Mouse (Mus musculus): ENCODE measurements around the gene Nhsl1. TPM values are rescaled to one million over a fixed set of nuclear protein-coding genes. Genes with fewer than 3 reads are reported as not detected.

Gene Nhsl1
- polyA plus RNA-seq, 1 experiment from 2014 or later: 10.9 TPM

DNA sequence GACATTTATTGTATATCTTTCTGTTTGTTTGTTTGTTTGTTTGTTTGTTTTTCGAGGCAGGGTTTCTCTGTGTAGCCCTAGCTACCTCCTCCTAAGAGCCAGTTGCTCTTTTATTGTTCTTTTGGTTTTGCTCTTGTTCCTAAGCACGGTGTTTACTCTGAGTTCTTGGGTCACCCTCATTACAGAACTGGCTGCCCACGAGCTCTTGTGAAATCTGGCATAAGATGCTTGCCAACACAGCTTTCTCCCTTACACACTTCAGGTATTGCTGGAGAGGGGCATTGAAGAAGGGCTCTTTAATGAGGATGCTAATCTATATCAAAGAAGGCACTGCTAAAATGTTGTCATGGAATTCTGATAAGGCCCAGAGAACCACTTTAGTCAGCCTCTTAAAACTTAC, 191.9 kb downstream of the Nhsl1 start:
- no peak overlapping the region for H3K27ac ChIP-seq (ENCODE audit: low read length)
- 77% methylated on average over 3 of the region's 3 CpGs for WGBS
- H3K27me3 ChIP-seq (ENCODE audit: control insufficient read depth, insufficient read depth, low read length): no peaks in the 10 kb centered on the region
- H3K4me2 ChIP-seq (replicated peaks; ENCODE audit: low read depth, low read length): no peak overlapping the region
- no peak overlapping the region for H3K9ac ChIP-seq (replicated peaks; ENCODE audit: low read depth, low read length)
- H3K36me3 ChIP-seq (ENCODE audit: control insufficient read depth, insufficient read depth, low read length): no peaks in the 10 kb centered on the region
- no peaks in the 10 kb centered on the region for H3K9me3 ChIP-seq (ENCODE audit: control insufficient read depth, low read depth, low read length)
- no peak overlapping the region for H3K4me3 ChIP-seq (ENCODE audit: low read depth, low read length)
- H3K4me1 ChIP-seq (ENCODE audit: control insufficient read depth, insufficient read depth, low read length): no peaks in the 10 kb centered on the region
- no peak for ATAC-seq (ENCODE audit: insufficient number of reproducible peaks, insufficient read depth, low FRiP score, low read depth)

DNA sequence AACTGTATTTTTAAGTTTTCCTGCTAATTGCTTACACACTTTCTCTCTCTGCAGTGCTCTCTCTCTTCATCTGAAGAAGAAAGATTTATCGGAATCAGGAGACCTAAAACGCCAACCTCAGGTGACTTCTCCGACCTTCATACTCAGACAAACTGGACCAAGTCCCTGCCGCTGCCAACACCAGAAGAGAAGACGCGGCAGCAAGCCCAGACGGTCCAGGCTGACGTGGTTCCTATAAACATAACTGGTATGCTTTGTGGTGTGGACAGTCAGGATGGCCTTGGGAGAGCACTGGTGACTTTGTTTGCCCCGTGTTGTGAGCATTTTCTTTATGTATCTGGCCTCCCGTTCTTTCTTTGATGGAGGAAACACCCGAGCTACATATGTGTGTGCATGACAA, 192.7 kb downstream of the Nhsl1 start:
- no peaks in the 10 kb centered on the region for H3K27me3 ChIP-seq (ENCODE audit: control insufficient read depth, insufficient read depth, low read length)
- WGBS: 89% methylated on average over 11 of the region's 11 CpGs
- H3K27ac ChIP-seq (ENCODE audit: low read length): no peak overlapping the region
- no peak overlapping the region for H3K4me2 ChIP-seq (replicated peaks; ENCODE audit: low read depth, low read length)
- H3K9ac ChIP-seq (replicated peaks; ENCODE audit: low read depth, low read length): no peak overlapping the region
- ATAC-seq (ENCODE audit: insufficient number of reproducible peaks, insufficient read depth, low FRiP score, low read depth): no peak
- H3K9me3 ChIP-seq (ENCODE audit: control insufficient read depth, low read depth, low read length): no peaks in the 10 kb centered on the region
- no peak overlapping the region for H3K4me3 ChIP-seq (ENCODE audit: low read depth, low read length)
- H3K4me1 ChIP-seq (ENCODE audit: control insufficient read depth, insufficient read depth, low read length): no peaks in the 10 kb centered on the region
- no peaks in the 10 kb centered on the region for H3K36me3 ChIP-seq (ENCODE audit: control insufficient read depth, insufficient read depth, low read length)

DNA sequence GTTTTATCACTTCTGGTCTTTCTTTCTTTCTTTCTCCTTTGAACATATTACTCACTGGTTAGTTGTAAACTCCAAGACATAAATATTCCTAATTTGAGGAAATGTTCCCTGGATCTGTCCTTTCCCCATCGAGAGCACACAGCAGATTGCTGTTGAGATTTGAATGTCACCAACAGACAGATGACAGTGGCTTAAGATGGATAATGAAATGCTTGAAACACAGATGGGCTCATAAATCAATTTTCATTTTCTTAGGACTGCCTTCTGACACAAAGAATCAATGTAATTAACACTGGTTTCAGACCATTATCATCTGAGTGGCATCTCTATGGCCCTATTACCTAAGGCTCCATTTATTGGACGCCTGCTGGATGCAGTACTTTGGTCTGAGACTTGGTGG, 203.8 kb downstream of the Nhsl1 start:
- H3K36me3 ChIP-seq (ENCODE audit: control insufficient read depth, insufficient read depth, low read length): peaks cover 13% of the 10 kb centered on the region; the same call in 1 of the 2 replicates
- no peak overlapping the region for H3K4me2 ChIP-seq (replicated peaks; ENCODE audit: low read depth, low read length)
- no peaks in the 10 kb centered on the region for H3K9me3 ChIP-seq (ENCODE audit: control insufficient read depth, low read depth, low read length)
- no peak overlapping the region for H3K9ac ChIP-seq (replicated peaks; ENCODE audit: low read depth, low read length)
- ATAC-seq (ENCODE audit: insufficient number of reproducible peaks, insufficient read depth, low FRiP score, low read depth): no peak
- H3K4me3 ChIP-seq (ENCODE audit: low read depth, low read length): no peak overlapping the region
- 75% methylated on average over 2 of the region's 2 CpGs for WGBS
- no peak overlapping the region for H3K27ac ChIP-seq (ENCODE audit: low read length)
- no peaks in the 10 kb centered on the region for H3K27me3 ChIP-seq (ENCODE audit: control insufficient read depth, insufficient read depth, low read length)
- no peaks in the 10 kb centered on the region for H3K4me1 ChIP-seq (ENCODE audit: control insufficient read depth, insufficient read depth, low read length)

DNA sequence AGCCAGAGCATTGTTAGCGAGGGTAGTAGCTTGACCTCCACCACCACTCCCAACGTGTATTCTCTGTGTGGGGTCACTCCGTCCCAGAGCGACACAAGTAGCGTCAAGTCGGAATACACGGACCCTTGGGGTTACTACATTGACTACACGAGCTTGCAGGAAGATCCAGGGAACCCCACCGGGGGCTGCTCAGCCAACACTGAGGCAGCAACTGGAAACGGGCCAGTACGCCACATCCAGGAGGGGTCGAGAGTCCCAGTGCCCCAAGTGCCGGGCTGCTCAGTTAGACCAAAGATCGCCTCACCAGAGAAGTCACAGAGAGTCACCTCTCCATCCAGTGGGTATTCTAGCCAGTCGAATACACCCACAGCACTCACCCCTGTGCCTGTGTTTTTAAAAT, 206.5 kb downstream of the Nhsl1 start:
- no peaks in the 10 kb centered on the region for H3K27me3 ChIP-seq (ENCODE audit: control insufficient read depth, insufficient read depth, low read length)
- no peak overlapping the region for H3K27ac ChIP-seq (ENCODE audit: low read length)
- no peak overlapping the region for H3K4me2 ChIP-seq (replicated peaks; ENCODE audit: low read depth, low read length)
- H3K4me3 ChIP-seq (ENCODE audit: low read depth, low read length): no peak overlapping the region
- WGBS: 83% methylated on average over 15 of the region's 15 CpGs
- no peaks in the 10 kb centered on the region for H3K9me3 ChIP-seq (ENCODE audit: control insufficient read depth, low read depth, low read length)
- H3K4me1 ChIP-seq (ENCODE audit: control insufficient read depth, insufficient read depth, low read length): no peaks in the 10 kb centered on the region
- no peak overlapping the region for H3K9ac ChIP-seq (replicated peaks; ENCODE audit: low read depth, low read length)
- ATAC-seq (ENCODE audit: insufficient number of reproducible peaks, insufficient read depth, low FRiP score, low read depth): no peak
- H3K36me3 ChIP-seq (ENCODE audit: control insufficient read depth, insufficient read depth, low read length): peaks cover 13% of the 10 kb centered on the region; the same call in 1 of the 2 replicates

DNA sequence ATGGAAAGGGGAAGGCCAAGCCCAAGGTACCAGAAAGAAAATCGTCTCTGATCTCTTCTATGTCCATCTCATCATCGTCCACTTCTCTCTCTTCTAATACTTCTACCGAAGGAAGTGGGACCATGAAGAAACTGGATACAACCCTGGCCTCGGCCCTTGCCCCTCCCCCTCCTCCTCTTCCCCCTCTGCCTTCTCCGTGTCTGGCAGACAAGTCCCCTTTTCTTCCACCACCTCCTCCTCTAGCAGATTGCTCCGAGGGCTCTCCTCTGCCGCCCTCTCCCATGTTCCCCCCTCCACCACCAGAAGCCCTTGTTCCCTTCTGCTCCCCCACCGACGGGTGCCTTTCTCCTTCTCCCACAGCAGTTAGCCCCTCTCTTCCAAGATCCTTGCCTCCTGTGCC, 206.9 kb downstream of the Nhsl1 start:
- H3K9ac ChIP-seq (replicated peaks; ENCODE audit: low read depth, low read length): no peak overlapping the region
- WGBS: 61% methylated on average over 9 of the region's 9 CpGs
- peaks cover 13% of the 10 kb centered on the region; the same call in 1 of the 2 replicates for H3K36me3 ChIP-seq (ENCODE audit: control insufficient read depth, insufficient read depth, low read length)
- no peak overlapping the region for H3K4me2 ChIP-seq (replicated peaks; ENCODE audit: low read depth, low read length)
- no peaks in the 10 kb centered on the region for H3K4me1 ChIP-seq (ENCODE audit: control insufficient read depth, insufficient read depth, low read length)
- H3K27ac ChIP-seq (ENCODE audit: low read length): no peak overlapping the region
- no peaks in the 10 kb centered on the region for H3K9me3 ChIP-seq (ENCODE audit: control insufficient read depth, low read depth, low read length)
- no peaks in the 10 kb centered on the region for H3K27me3 ChIP-seq (ENCODE audit: control insufficient read depth, insufficient read depth, low read length)
- no peak overlapping the region for H3K4me3 ChIP-seq (ENCODE audit: low read depth, low read length)
- ATAC-seq (ENCODE audit: insufficient number of reproducible peaks, insufficient read depth, low FRiP score, low read depth): no peak

DNA sequence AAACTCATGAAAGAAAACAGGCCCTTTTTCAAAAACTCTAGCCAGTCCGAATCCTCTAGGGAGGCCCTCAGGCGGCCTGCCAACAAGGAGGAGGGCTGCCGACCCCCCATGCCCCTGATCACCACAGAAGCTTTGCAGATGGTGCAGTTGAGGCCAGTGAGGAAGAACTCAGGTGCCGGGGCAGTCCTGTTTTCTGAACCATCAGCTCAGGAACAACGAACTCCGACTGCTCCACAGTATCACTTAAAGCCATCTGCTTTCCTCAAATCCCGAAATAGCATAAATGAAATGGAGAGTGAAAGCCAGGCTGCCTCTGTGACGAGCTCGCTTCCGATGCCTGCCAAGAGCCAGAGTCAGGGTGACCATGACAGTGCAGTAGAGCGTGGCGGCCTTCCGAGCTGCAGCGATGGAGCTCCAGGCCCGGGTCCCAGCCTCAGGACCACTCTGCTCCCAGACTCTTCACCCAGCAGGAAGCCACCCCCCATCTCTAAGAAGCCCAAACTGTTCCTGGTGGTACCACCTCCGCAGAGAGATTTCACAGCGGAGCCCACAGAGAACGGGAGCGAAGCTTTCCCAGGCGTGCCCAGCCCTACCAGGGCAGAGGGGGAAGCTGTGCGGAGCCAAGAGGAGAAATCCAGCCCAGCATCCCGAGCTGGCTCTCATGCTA, 207.5 kb downstream of the Nhsl1 start:
- no peak overlapping the region for H3K27ac ChIP-seq (ENCODE audit: low read length)
- no peak for ATAC-seq (ENCODE audit: insufficient number of reproducible peaks, insufficient read depth, low FRiP score, low read depth)
- H3K27me3 ChIP-seq (ENCODE audit: control insufficient read depth, insufficient read depth, low read length): no peaks in the 10 kb centered on the region
- peaks cover 13% of the 10 kb centered on the region; the same call in 1 of the 2 replicates for H3K36me3 ChIP-seq (ENCODE audit: control insufficient read depth, insufficient read depth, low read length)
- H3K4me2 ChIP-seq (replicated peaks; ENCODE audit: low read depth, low read length): no peak overlapping the region
- no peak overlapping the region for H3K4me3 ChIP-seq (ENCODE audit: low read depth, low read length)
- no peaks in the 10 kb centered on the region for H3K9me3 ChIP-seq (ENCODE audit: control insufficient read depth, low read depth, low read length)
- no peak overlapping the region for H3K9ac ChIP-seq (replicated peaks; ENCODE audit: low read depth, low read length)
- 76% methylated on average over 22 of the region's 22 CpGs for WGBS
- no peaks in the 10 kb centered on the region for H3K4me1 ChIP-seq (ENCODE audit: control insufficient read depth, insufficient read depth, low read length)

DNA sequence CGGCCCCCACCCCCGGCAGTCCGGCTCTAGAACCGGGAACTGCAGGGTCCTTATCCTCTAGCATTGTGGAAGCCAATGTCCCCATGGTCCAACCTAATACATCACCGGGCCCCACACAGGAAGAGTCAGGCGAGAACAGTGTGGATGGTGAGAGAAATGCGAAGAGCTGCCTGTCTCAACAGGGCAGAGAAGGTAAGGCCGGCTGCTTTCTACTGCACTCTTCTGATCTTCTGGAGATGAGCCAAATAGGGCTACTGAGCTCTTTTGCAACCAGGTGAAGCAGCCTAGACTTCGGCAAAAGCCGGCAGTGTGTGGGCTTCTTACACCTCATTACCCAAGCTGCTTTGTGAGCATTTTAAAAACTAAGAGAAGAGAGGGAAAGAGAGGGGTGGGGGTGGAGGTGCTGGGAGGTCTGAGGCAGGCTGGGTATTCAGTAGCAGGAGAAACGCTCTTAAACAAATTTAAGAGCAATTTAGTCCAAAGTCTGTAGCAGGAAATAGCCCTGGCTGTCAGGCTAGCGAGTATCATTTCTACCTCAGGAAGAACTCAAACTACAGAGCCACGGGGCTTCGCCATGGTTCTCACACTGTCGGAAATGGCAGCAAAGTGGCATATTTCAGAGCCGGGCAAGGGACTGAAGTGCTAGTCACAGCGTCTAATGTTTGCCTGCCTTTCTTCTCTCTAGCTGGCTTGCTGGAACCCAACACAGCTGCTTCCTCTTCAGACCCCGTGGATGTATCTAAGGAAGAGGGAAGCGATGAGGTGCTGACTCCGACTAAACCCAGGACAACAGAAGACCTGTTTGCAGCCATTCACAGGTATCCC, 208.3 kb downstream of the Nhsl1 start:
- Histone ChIP-seq H3K36me3 (ENCODE audit: control insufficient read depth, insufficient read depth, low read length) (peaks cover 19% of the 10 kb centered on the region; the same call in 1 of the 2 replicates), H3K4me3 (ENCODE audit: low read depth, low read length) (no peak overlapping the region), H3K27ac (ENCODE audit: low read length) (no peak overlapping the region), H3K27me3 (ENCODE audit: control insufficient read depth, insufficient read depth, low read length) (no peaks in the 10 kb centered on the region), H3K4me1 (ENCODE audit: control insufficient read depth, insufficient read depth, low read length) (no peaks in the 10 kb centered on the region), H3K4me2 (replicated peaks; ENCODE audit: low read depth, low read length) (no peak overlapping the region), H3K9me3 (ENCODE audit: control insufficient read depth, low read depth, low read length) (no peaks in the 10 kb centered on the region), H3K9ac (replicated peaks; ENCODE audit: low read depth, low read length) (no peak overlapping the region)
- WGBS: 73% methylated on average over 20 of the region's 20 CpGs
- ATAC-seq (ENCODE audit: insufficient number of reproducible peaks, insufficient read depth, low FRiP score, low read depth): no peak

DNA sequence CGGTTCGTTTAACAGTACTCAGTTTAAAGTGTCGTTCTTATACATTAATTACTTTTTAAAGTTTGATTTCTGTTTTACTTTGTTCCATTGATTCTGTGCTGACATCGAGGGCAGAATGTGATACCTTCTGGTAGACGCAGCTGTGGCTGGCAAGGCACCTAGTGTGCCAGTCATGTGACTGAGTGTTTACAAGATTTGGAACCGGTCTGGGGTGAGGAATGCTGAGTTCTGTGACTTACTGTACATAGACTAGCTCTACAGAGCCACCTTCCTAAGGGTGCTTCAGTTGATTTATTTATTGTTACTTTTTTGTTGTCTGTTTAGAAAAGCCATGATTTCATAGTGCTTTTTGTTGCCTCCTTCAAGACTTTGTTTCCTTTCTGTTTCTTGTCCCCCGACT, 209.0 kb downstream of the Nhsl1 start:
- H3K4me1 ChIP-seq (ENCODE audit: control insufficient read depth, insufficient read depth, low read length): no peaks in the 10 kb centered on the region
- no peak for ATAC-seq (ENCODE audit: insufficient number of reproducible peaks, insufficient read depth, low FRiP score, low read depth)
- peaks cover 19% of the 10 kb centered on the region; the same call in 1 of the 2 replicates for H3K36me3 ChIP-seq (ENCODE audit: control insufficient read depth, insufficient read depth, low read length)
- no peak overlapping the region for H3K4me2 ChIP-seq (replicated peaks; ENCODE audit: low read depth, low read length)
- H3K9ac ChIP-seq (replicated peaks; ENCODE audit: low read depth, low read length): no peak overlapping the region
- no peak overlapping the region for H3K27ac ChIP-seq (ENCODE audit: low read length)
- H3K27me3 ChIP-seq (ENCODE audit: control insufficient read depth, insufficient read depth, low read length): no peaks in the 10 kb centered on the region
- WGBS: 58% methylated on average over 7 of the region's 7 CpGs
- no peak overlapping the region for H3K4me3 ChIP-seq (ENCODE audit: low read depth, low read length)
- H3K9me3 ChIP-seq (ENCODE audit: control insufficient read depth, low read depth, low read length): no peaks in the 10 kb centered on the region
